Mouse (Mus musculus): ENCODE measurements around the gene Srcap. TPM values are rescaled to one million over a fixed set of nuclear protein-coding genes. Genes with fewer than 3 reads are reported as not detected.
"Not testable (repeated sequence)": the region's sequence is repeated elsewhere in the genome, so short reads cannot be mapped to it uniquely, and the experiment has no call there.

Srcap gene
- 62.1 and 67.3 TPM in 2 replicates for polyA plus RNA-seq (2014; fragmentation: Nextera tagmentation; extraction: Ambion mirVana)

DNA sequence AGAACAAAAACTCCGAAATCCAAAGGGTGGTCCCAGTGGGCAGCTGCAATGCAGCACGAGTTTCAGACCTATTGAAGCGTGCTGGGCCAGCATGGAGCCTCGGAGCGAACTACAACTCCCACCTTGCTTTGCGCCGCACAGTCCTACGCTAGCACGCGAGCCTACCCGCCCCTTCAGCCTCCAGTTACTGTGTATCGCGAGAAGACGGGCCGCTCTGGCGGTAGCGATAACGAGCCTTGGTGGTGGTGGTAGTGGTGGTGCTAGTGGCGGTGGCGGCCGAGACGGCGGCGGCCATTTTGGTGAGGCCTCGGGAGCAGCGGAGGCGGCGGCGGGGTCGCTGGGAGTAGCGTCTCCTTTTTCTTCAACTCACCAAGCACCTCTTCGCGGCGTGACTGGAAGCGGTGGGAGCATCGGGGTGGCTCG is at the start of gene Srcap:
TSS of gene Srcap (plus strand) at position 176 of the 423 bp plus-strand sequence.
- peak within 1 kb of the TSS; percentile 88 for H3K4me3 ChIP-seq (replicated peaks; ENCODE audit: low read length)
- DNase-seq (ENCODE audit: low spot score) (peak; percentile 95), ATAC-seq (ENCODE audit: low FRiP score) (peak; percentile 98)
- H3K9me3 ChIP-seq (ENCODE audit: control insufficient read depth, low read length) = no peaks in the 10 kb centered on the region
- peak within 1 kb of the TSS; percentile 62 for H3K4me2 ChIP-seq (replicated peaks)
- WGBS = 0% methylated on average over 37 of the region's 37 CpGs
- H3K27me3 ChIP-seq (ENCODE audit: control insufficient read depth, insufficient read depth, low read length) = no peaks in the 10 kb centered on the region
- H3K36me3 ChIP-seq (replicated peaks; ENCODE audit: control insufficient read depth, insufficient read depth) = peaks cover 32% of the 10 kb centered on the region
- H3K4me1 ChIP-seq (replicated peaks; ENCODE audit: control insufficient read depth, insufficient read depth, low read length) = peaks cover 15% of the 10 kb centered on the region
- H3K27ac ChIP-seq = peak within 1 kb of the TSS; percentile 99
- H3K9ac ChIP-seq = peak within 1 kb of the TSS; percentile 83

DNA sequence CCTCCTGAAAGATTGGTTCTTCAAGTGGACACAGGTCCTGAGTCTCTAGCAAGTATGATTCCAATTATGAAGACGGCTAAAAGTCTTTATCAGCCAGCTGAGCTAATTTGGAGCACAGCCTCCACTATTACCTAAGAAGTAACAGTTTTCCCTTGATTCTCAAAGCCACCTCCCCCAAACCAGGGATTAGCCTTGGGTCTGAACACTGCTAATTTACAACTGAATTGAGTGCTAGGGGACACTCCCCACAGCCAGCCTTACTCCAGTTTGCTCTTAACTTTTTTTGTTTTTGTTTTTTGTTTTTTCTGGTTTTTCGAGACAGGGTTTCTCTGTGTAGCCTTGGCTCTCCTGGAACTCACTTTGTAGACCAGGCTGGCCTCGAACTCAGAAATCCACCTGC is 46.6 kb upstream of the Srcap start:
- no peak for DNase-seq (ENCODE audit: low spot score)
- WGBS = 97% methylated on average over 3 of the region's 3 CpGs
- Histone ChIP-seq H3K9ac (no peak overlapping the region), H3K9me3 (ENCODE audit: control insufficient read depth, low read length) (no peaks in the 10 kb centered on the region), H3K27ac (no peak overlapping the region), H3K4me3 (replicated peaks; ENCODE audit: low read length) (no peak overlapping the region), H3K4me2 (replicated peaks) (no peak overlapping the region), H3K36me3 (replicated peaks; ENCODE audit: control insufficient read depth, insufficient read depth) (peaks cover 48% of the 10 kb centered on the region), H3K4me1 (replicated peaks; ENCODE audit: control insufficient read depth, insufficient read depth, low read length) (peaks cover 4% of the 10 kb centered on the region), H3K27me3 (ENCODE audit: control insufficient read depth, insufficient read depth, low read length) (no peaks in the 10 kb centered on the region)
- no peak for ATAC-seq (ENCODE audit: low FRiP score)

GRCm38 (mm10) chr7:127465670-127466069 is 46.1 kb upstream of the Srcap start:
- not testable (repeated sequence) for DNase-seq (ENCODE audit: low spot score); H3K9me3 ChIP-seq (ENCODE audit: control insufficient read depth, low read length); H3K4me3 ChIP-seq (replicated peaks; ENCODE audit: low read length); H3K4me2 ChIP-seq (replicated peaks); H3K27me3 ChIP-seq (ENCODE audit: control insufficient read depth, insufficient read depth, low read length); H3K27ac ChIP-seq; H3K4me1 ChIP-seq (replicated peaks; ENCODE audit: control insufficient read depth, insufficient read depth, low read length); H3K9ac ChIP-seq; ATAC-seq (ENCODE audit: low FRiP score)
- 95% methylated on average over 2 of the region's 2 CpGs for WGBS
- peaks cover 43% of the 10 kb centered on the region for H3K36me3 ChIP-seq (replicated peaks; ENCODE audit: control insufficient read depth, insufficient read depth)

DNA sequence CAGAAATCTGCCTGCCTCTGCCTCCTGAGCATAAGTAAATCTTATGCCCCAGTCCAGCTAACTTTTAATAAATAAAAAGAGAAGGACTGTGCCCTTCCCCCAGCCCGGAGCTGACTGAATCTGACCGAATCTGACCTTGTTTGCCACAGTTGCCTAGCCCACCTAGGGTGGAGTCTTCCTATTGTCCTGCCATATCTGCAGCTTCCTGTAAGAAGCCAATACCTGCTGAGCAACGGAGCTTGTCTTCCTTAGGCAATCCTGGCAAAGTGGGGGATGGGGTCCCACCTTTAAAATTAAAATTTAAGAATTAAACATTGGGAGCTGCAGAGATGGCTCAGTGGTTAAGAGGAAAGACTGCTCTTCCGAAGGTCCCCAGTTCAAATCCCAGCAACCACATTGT is 45.2 kb upstream of the Srcap start:
- WGBS = 96% methylated on average over 4 of the region's 4 CpGs
- Histone ChIP-seq H3K4me3 (replicated peaks; ENCODE audit: low read length) (no peak overlapping the region), H3K4me2 (replicated peaks) (no peak overlapping the region), H3K9me3 (ENCODE audit: control insufficient read depth, low read length) (no peaks in the 10 kb centered on the region), H3K4me1 (replicated peaks; ENCODE audit: control insufficient read depth, insufficient read depth, low read length) (peaks cover 4% of the 10 kb centered on the region), H3K9ac (no peak overlapping the region), H3K27ac (no peak overlapping the region), H3K27me3 (ENCODE audit: control insufficient read depth, insufficient read depth, low read length) (no peaks in the 10 kb centered on the region), H3K36me3 (replicated peaks; ENCODE audit: control insufficient read depth, insufficient read depth) (peaks cover 34% of the 10 kb centered on the region)
- DNase-seq (ENCODE audit: low spot score) (no peak), ATAC-seq (ENCODE audit: low FRiP score) (no peak)

DNA sequence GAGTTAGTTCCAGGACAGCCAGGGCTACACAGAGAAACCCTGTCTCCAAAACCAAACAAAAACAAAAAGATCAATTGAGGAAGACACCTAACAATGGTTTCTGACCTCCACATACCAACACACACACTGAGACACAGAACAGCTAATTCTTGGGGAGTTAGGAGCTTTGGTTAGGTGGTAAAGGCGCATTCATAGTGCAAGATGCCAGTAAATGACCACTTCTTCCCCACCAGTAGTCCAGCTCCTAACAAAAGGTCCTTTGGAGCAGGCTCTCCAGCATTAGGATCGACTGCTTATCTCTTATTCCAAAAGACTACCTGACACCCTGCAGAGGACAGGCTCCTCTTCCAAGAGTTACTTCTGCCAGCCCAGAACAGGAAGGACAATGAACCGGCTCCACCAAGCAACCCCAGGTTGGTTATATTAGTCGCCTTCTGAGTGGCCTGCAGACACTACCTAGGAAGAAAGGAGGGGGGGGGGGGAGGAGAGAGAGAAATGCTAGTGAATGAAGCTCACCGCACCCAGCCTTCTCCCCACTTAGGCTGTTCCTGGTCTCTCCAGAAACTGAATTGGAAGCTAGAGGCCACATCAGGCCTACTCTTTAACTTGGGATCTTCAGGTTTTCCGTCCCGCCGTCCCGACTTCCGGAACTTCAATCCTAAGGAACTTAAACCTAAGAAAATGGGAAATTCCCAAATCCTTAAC is 41.6 kb upstream of the Srcap start:
- no peak for DNase-seq (ENCODE audit: low spot score)
- Histone ChIP-seq H3K36me3 (replicated peaks; ENCODE audit: control insufficient read depth, insufficient read depth) (peaks cover 38% of the 10 kb centered on the region), H3K9ac (peak overlapping the region; percentile 89), H3K4me2 (replicated peaks) (peak overlapping the region; percentile 91), H3K9me3 (ENCODE audit: control insufficient read depth, low read length) (no peaks in the 10 kb centered on the region), H3K27ac (peak overlapping the region; percentile 95), H3K4me1 (replicated peaks; ENCODE audit: control insufficient read depth, insufficient read depth, low read length) (peaks cover 13% of the 10 kb centered on the region), H3K27me3 (ENCODE audit: control insufficient read depth, insufficient read depth, low read length) (no peaks in the 10 kb centered on the region), H3K4me3 (replicated peaks; ENCODE audit: low read length) (peak overlapping the region; percentile 73)
- WGBS = 8% methylated on average over 10 of the region's 10 CpGs
- no peak for ATAC-seq (ENCODE audit: low FRiP score)

GRCm38 (mm10) chr7:127470743-127471645 is 40.8 kb upstream of the Srcap start:
- peak; percentile 93 for DNase-seq (ENCODE audit: low spot score)
- under 1% methylated on average over 44 of the region's 46 CpGs for WGBS
- peak overlapping the region; percentile 91 for H3K4me2 ChIP-seq (replicated peaks)
- H3K4me1 ChIP-seq (replicated peaks; ENCODE audit: control insufficient read depth, insufficient read depth, low read length) = peaks cover 13% of the 10 kb centered on the region
- no peaks in the 10 kb centered on the region for H3K9me3 ChIP-seq (ENCODE audit: control insufficient read depth, low read length)
- H3K36me3 ChIP-seq (replicated peaks; ENCODE audit: control insufficient read depth, insufficient read depth) = peaks cover 45% of the 10 kb centered on the region
- ATAC-seq (ENCODE audit: low FRiP score) = peak; percentile 95
- peak overlapping the region; percentile 95 for H3K27ac ChIP-seq
- H3K4me3 ChIP-seq (replicated peaks; ENCODE audit: low read length) = peak overlapping the region; percentile 73
- H3K9ac ChIP-seq = peak overlapping the region; percentile 89
- no peaks in the 10 kb centered on the region for H3K27me3 ChIP-seq (ENCODE audit: control insufficient read depth, insufficient read depth, low read length)

DNA sequence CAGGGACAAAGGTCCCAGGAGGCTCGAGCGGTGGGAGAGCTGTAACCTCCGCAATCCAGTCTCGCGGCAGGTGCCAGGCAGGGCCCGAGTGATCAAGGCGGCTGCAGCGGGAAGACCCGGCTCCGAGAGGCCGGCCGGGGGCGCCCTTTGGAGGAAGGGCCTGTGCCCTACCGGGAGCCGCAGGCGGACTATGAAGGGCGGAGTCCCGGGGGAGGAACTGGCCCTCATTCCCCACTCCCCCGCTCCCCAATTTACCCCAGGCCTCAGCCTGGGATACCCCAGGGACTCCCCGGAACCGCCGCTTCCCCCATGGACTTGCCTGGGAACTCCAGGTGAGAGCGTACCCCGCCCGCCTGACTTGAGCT is 40.2 kb upstream of the Srcap start:
- H3K36me3 ChIP-seq (replicated peaks; ENCODE audit: control insufficient read depth, insufficient read depth) = peaks cover 49% of the 10 kb centered on the region
- peak overlapping the region; percentile 89 for H3K9ac ChIP-seq
- under 1% methylated on average over 17 of the region's 25 CpGs for WGBS
- H3K27me3 ChIP-seq (ENCODE audit: control insufficient read depth, insufficient read depth, low read length) = no peaks in the 10 kb centered on the region
- H3K4me2 ChIP-seq (replicated peaks) = peak overlapping the region; percentile 91
- peak overlapping the region; percentile 95 for H3K27ac ChIP-seq
- DNase-seq (ENCODE audit: low spot score) (no peak), ATAC-seq (ENCODE audit: low FRiP score) (peak; percentile 29)
- H3K9me3 ChIP-seq (ENCODE audit: control insufficient read depth, low read length) = no peaks in the 10 kb centered on the region
- peaks cover 13% of the 10 kb centered on the region for H3K4me1 ChIP-seq (replicated peaks; ENCODE audit: control insufficient read depth, insufficient read depth, low read length)
- H3K4me3 ChIP-seq (replicated peaks; ENCODE audit: low read length) = peak overlapping the region; percentile 73

DNA sequence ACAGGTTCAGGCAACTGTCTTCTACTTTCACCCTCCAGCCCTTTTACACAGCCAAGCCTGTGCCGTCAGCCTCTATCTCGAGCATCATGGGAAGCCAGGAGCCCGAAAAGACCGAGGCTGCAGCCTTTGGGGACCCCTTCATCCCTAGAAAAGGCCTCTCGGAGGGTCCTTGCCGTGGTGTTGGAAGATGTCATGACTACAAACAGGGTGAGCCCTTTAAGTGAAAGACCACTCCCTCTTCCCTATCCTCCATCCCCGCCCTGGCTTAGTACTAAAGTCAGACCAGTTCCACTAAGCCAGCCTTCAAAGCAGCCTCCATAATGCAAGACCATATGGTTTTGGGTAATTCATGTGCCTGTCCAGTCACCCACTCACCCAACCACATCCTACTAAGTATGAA is 39.7 kb upstream of the Srcap start:
- Histone ChIP-seq H3K36me3 (replicated peaks; ENCODE audit: control insufficient read depth, insufficient read depth) (peaks cover 50% of the 10 kb centered on the region), H3K9me3 (ENCODE audit: control insufficient read depth, low read length) (no peaks in the 10 kb centered on the region), H3K9ac (peak overlapping the region; percentile 89), H3K4me3 (replicated peaks; ENCODE audit: low read length) (peak overlapping the region; percentile 73), H3K27me3 (ENCODE audit: control insufficient read depth, insufficient read depth, low read length) (no peaks in the 10 kb centered on the region), H3K27ac (peak overlapping the region; percentile 95), H3K4me2 (replicated peaks) (peak overlapping the region; percentile 91), H3K4me1 (replicated peaks; ENCODE audit: control insufficient read depth, insufficient read depth, low read length) (peaks cover 17% of the 10 kb centered on the region)
- 1% methylated on average over 7 of the region's 7 CpGs for WGBS
- ATAC-seq (ENCODE audit: low FRiP score) = no peak
- peak; percentile 42 for DNase-seq (ENCODE audit: low spot score)

DNA sequence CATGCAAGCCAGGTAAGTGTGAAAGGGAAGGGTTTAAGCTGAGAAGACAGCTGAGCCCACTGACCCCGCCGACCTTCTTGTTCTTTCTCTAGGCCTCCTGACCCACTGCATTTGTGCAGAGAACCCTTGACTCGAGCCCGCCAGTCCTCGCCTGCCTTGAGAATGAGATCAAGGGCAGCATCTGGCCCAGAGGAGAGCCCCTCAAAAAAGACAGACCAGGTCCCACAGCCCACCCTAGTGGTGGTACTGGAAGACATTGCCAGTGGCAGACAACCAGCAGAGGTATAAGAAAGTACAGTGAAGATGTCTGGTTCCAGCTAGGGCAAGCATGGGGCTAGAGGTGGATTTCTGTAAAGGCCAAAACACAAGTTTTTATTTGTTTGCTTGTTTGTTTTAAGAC is 38.1 kb upstream of the Srcap start:
- 87% methylated on average over 5 of the region's 5 CpGs for WGBS
- no peak for DNase-seq (ENCODE audit: low spot score)
- no peak overlapping the region for H3K9ac ChIP-seq

More for the DNA sequence above, 38.1 kb upstream of the Srcap start:
- H3K36me3 ChIP-seq (replicated peaks; ENCODE audit: control insufficient read depth, insufficient read depth) = peaks cover 41% of the 10 kb centered on the region
- H3K27ac ChIP-seq = no peak overlapping the region
- no peaks in the 10 kb centered on the region for H3K27me3 ChIP-seq (ENCODE audit: control insufficient read depth, insufficient read depth, low read length)
- H3K4me1 ChIP-seq (replicated peaks; ENCODE audit: control insufficient read depth, insufficient read depth, low read length) = peaks cover 20% of the 10 kb centered on the region
- H3K4me2 ChIP-seq (replicated peaks) = no peak overlapping the region
- ATAC-seq (ENCODE audit: low FRiP score) = no peak
- no peak overlapping the region for H3K4me3 ChIP-seq (replicated peaks; ENCODE audit: low read length)
- H3K9me3 ChIP-seq (ENCODE audit: control insufficient read depth, low read length) = no peaks in the 10 kb centered on the region
